Mouse (Mus musculus): Measurements from ENCODE around the gene Gm14214. TPM values are rescaled to one million over a fixed set of nuclear protein-coding genes. Genes with fewer than 3 reads are reported as not detected.

Gm14214 gene
- total and polyA plus RNA-seq, 3 experiments = 0.17 TPM; not detected in 2

GRCm38 (mm10) chr2:154785284-154785683, 15.5 kb upstream of the Gm14214 start:
- H3K4me3 ChIP-seq (ENCODE audit: control insufficient read depth in 1 of 2, insufficient read depth in 1 of 2, low read depth in 2 of 2, low read length in 2 of 2) = no peak overlapping the region
- H3K9me3 ChIP-seq (replicated peaks; ENCODE audit: insufficient read depth, low read length) = no peaks in the 10 kb centered on the region
- no peak overlapping the region for H3K27ac ChIP-seq (ENCODE audit: control insufficient read depth, low read depth, low read length)
- TF ChIP-seq POLR2AphosphoS5 (IDR thresholded peaks at IDR 0.05; ENCODE audit: borderline replicate concordance, low read depth, low read length) (no peak), GABPA (IDR thresholded peaks at IDR 0.05; ENCODE audit: low read depth, low read length) (no peak), MAFK (IDR thresholded peaks at IDR 0.05; ENCODE audit: borderline replicate concordance, low read depth, low read length) (no peak), TBP (IDR thresholded peaks at IDR 0.05; ENCODE audit: low read depth, low read length) (no peak), MAZ (IDR thresholded peaks at IDR 0.05; ENCODE audit: low read depth, low read length) (no peak), UBTF (IDR thresholded peaks at IDR 0.05; ENCODE audit: borderline replicate concordance, insufficient read depth, low read depth, low read length) (no peak), RCOR1 (IDR thresholded peaks at IDR 0.05; ENCODE audit: low read depth, low read length) (no peak), JUND (IDR thresholded peaks at IDR 0.05; ENCODE audit: low read depth, low read length) (no peak)
- no peak overlapping the region for H3K9ac ChIP-seq (ENCODE audit: control insufficient read depth, low read depth, low read length, poor library complexity, severe bottlenecking)
- no peak for DNase-seq (ENCODE audit: low read depth, low spot score)
- peaks cover 0 to 18% of the 10 kb centered on the region in 2 experiments; a peak in 2 of 4 replicates for H3K36me3 ChIP-seq (ENCODE audit: control insufficient read depth in 1 of 2, insufficient read depth in 2 of 2, low read length in 2 of 2)
- H3K27me3 ChIP-seq (ENCODE audit: control insufficient read depth in 1 of 2, insufficient read depth in 2 of 2, low read length in 2 of 2) = no peaks in the 10 kb centered on the region
- H3K4me1 ChIP-seq (ENCODE audit: control insufficient read depth in 1 of 2, insufficient read depth in 2 of 2, low read length in 2 of 2) = peaks cover 9 to 20% of the 10 kb centered on the region in 2 experiments
- H3K79me2 ChIP-seq (ENCODE audit: control insufficient read depth, insufficient read depth, low read length, poor library complexity) = no peaks in the 10 kb centered on the region

- TF ChIP-seq BHLHE40 (IDR thresholded peaks at IDR 0.05; ENCODE audit: borderline replicate concordance, low read depth, low read length) (no peak), UBTF (IDR thresholded peaks at IDR 0.05; ENCODE audit: borderline replicate concordance, insufficient read depth, low read depth, low read length) (no peak), ETS1 (IDR thresholded peaks at IDR 0.05; ENCODE audit: low read depth, low read length) (no peak), ZC3H11A (IDR thresholded peaks at IDR 0.05; ENCODE audit: low read depth, low read length) (no peak), MYC (IDR thresholded peaks at IDR 0.05; ENCODE audit: low read depth, low read length) (no peak), MAZ (IDR thresholded peaks at IDR 0.05; ENCODE audit: low read depth, low read length) (no peak), TBP (IDR thresholded peaks at IDR 0.05; ENCODE audit: low read depth, low read length) (no peak), ZKSCAN1 (IDR thresholded peaks at IDR 0.05; ENCODE audit: low read depth, low read length) (no peak), ELF1 (IDR thresholded peaks at IDR 0.05; ENCODE audit: low read depth, low read length) (no peak), CHD1 (IDR thresholded peaks at IDR 0.05; ENCODE audit: low read depth, low read length) (no peak), JUND (IDR thresholded peaks at IDR 0.05; ENCODE audit: low read depth, low read length) (no peak)
- no peaks in the 10 kb centered on the region for H3K9me3 ChIP-seq (replicated peaks; ENCODE audit: insufficient read depth, low read length)
- H3K27ac ChIP-seq (ENCODE audit: control insufficient read depth, low read depth, low read length) = no peak overlapping the region
These were observed 13.2 kb upstream of the Gm14214 start for GRCm38 (mm10) chr2:154782856-154783650.

More at GRCm38 (mm10) chr2:154782856-154783650, 13.2 kb upstream of the Gm14214 start:
- Histone ChIP-seq H3K9ac (ENCODE audit: control insufficient read depth, low read depth, low read length, poor library complexity, severe bottlenecking) (no peak overlapping the region), H3K4me1 (ENCODE audit: control insufficient read depth in 1 of 2, insufficient read depth in 2 of 2, low read length in 2 of 2) (peaks cover 9 to 15% of the 10 kb centered on the region in 2 experiments), H3K36me3 (ENCODE audit: control insufficient read depth in 1 of 2, insufficient read depth in 2 of 2, low read length in 2 of 2) (peaks cover 0 to 12% of the 10 kb centered on the region in 2 experiments; a peak in 2 of 4 replicates), H3K79me2 (ENCODE audit: control insufficient read depth, insufficient read depth, low read length, poor library complexity) (no peaks in the 10 kb centered on the region), H3K4me3 (ENCODE audit: control insufficient read depth in 1 of 2, insufficient read depth in 1 of 2, low read depth in 2 of 2, low read length in 2 of 2) (no peak overlapping the region), H3K27me3 (ENCODE audit: control insufficient read depth in 1 of 2, insufficient read depth in 2 of 2, low read length in 2 of 2) (peaks cover 2% of the 10 kb centered on the region in 2 experiments; a peak in 3 of 4 replicates)
- DNase-seq (ENCODE audit: low read depth, low spot score) = no peak
